Mouse (Mus musculus) midbrain, embryonic 11.5 days (tissue): ENCODE results near the gene Olfr782. TPM values are rescaled to one million over a fixed set of nuclear protein-coding genes. Genes with fewer than 3 reads are reported as not detected.
"Not testable (repeated sequence)": the region's sequence is repeated elsewhere in the genome, so short reads cannot be mapped to it uniquely, and the experiment has no call there.

Experiments used
- ATAC-seq: fragments of 200-750 bp; cut with Nextera tagmentation; 2 replicates; pipeline ENCODE4 v1.8.0; 2017; ENCODE audit warnings: moderate TSS enrichment, moderate library complexity; ENCODE audit not compliant: low FRiP score
- DNase-seq: peaks from one replicate; pipeline ENCODE4 v3.0.0; 2015; ENCODE audit warnings: low spot score; ENCODE audit errors: missing footprints
- H3K27ac ChIP-seq: fragments of 300-500 bp; sonication (generic); 2 replicates; pipeline ENCODE4 v1.5.1; 2014; ENCODE audit warnings: low read depth, low read length
- H3K27me3 ChIP-seq: fragments of 300-500 bp; sonication (generic); 2 replicates; pipeline ENCODE4 v1.6.1; 2014; ENCODE audit warnings: mild to moderate bottlenecking, low read length, moderate library complexity, mixed read lengths; ENCODE audit not compliant: control insufficient read depth, insufficient read depth
- H3K36me3 ChIP-seq: fragments of 300-500 bp; sonication (generic); 2 replicates; pipeline ENCODE4 v1.6.1; 2014; ENCODE audit warnings: mild to moderate bottlenecking, low read length, moderate library complexity, mixed read lengths; ENCODE audit not compliant: control insufficient read depth, insufficient read depth
- H3K4me1 ChIP-seq: fragments of 300-500 bp; sonication (generic); 2 replicates; pipeline ENCODE4 v1.6.1; 2014; ENCODE audit warnings: low read length; ENCODE audit not compliant: control insufficient read depth, insufficient read depth
- H3K4me2 ChIP-seq: fragments of 300-500 bp; sonication (generic); 2 replicates; pipeline ENCODE4 v1.6.1; 2014; ENCODE audit warnings: mild to moderate bottlenecking, moderate library complexity
- H3K4me3 ChIP-seq: fragments of 300-500 bp; sonication (generic); 2 replicates; pipeline ENCODE4 v1.5.1; 2014; ENCODE audit warnings: low read depth, low read length
- H3K9ac ChIP-seq: fragments of 300-500 bp; sonication (generic); 2 replicates; pipeline ENCODE4 v1.6.1; 2014; ENCODE audit warnings: low read length
- H3K9me3 ChIP-seq: fragments of 300-500 bp; sonication (generic); 2 replicates; pipeline ENCODE4 v1.6.1; 2016; ENCODE audit warnings: low read length; ENCODE audit not compliant: control insufficient read depth
- WGBS: fragments of 180-500 bp; shearing (Covaris S2); extraction: QIAGEN DNeasy Blood & Tissue Kit; methylation state at CpG from one replicate; pipeline ENCODE4 v1.1.7; 2014; 5-methylcytosine and 5-hydroxymethylcytosine counted together
- polyA plus RNA-seq: library from polyadenylated mRNA; unstranded; fragments of >200 nt; fragmentation: Nextera tagmentation; extraction: Ambion mirVana; gene quantifications from 2 replicates; pipeline ENCODE4 v1.2.1, GENCODE M21; 2014

The Olfr782 gene
- polyA plus RNA-seq = not detected in 2 replicates

DNA sequence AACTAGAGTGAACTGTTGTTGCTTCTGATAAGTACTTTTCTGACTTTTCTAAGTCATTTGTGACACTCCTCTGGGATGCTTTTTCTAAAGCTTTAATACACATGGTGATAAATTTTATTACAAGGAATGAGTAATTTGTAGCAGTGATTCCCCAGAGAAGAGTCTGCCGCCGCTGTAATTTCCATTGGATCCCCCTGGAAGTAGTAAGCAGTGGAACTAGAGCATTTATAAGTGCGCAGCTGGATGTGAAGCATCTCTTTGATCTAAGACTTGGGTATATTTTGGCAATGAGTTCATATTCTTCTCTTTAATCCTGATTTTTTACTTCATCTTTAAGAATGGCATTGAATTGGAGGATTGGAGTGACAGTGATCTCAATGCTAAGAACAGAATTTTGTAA, at the start of gene Olfr782:
Gene Olfr782, plus strand, starts transcription at position 301 of the 400 bp plus-strand sequence.
- ATAC-seq = no peak

DNA sequence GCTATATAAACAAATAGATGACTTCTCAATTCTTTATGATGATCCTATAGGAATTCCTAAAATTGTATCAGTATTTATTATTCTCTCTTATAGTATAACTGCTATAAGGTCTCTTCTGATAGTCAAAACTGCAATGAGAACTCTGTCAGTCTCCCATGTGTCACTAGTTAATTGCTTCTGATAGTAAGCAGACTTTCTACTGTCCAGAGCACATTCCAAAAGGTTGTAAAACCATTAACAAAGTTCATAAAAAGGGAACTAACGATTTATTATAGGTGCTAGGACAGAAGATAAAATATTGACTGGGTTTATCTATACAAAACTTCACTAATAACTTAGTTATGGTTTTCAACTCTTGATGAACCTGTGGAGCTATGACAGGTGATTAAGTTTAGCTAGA, 35.7 kb upstream of the Olfr782 start:
- not testable (repeated sequence) for ATAC-seq, H3K4me1 ChIP-seq
- WGBS = 64% methylated on average over 1 of the region's 1 CpGs

More for the DNA sequence above, at the start of gene Olfr782:
- Histone ChIP-seq H3K36me3 (no peaks in the 10 kb centered on the region), H3K27me3 (no peaks in the 10 kb centered on the region), H3K4me1 (no peaks in the 10 kb centered on the region), H3K4me2 (no peak within 1 kb of the TSS), H3K27ac (no peak within 1 kb of the TSS), H3K9me3 (no peaks in the 10 kb centered on the region), H3K4me3 (no peak within 1 kb of the TSS), H3K9ac (no peak within 1 kb of the TSS)
- no peak for DNase-seq
- WGBS = 93% methylated on average over 3 of the region's 3 CpGs

DNA sequence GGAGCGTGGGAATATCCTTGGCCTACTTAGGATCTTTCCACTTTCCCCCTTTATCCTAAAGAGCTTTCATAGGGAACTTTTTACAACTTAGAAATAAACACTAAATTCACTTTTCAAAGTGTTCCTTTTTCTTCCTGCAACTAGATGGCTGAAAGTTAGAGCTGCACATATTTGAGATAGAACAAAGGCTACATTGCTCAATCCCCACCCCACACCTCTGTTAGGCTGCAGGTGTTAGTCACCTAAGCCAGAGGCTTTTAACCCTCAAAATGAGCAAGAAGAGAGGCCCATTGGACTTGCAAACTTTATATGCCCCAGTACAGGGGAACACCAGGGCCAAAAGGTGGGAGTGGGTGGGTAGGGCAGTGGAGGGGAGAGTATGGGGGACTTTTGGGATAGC, 35.1 kb upstream of the Olfr782 start:
- H3K4me3 ChIP-seq, H3K9me3 ChIP-seq, H3K4me2 ChIP-seq, H3K9ac ChIP-seq, ATAC-seq, H3K36me3 ChIP-seq, H3K27me3 ChIP-seq, H3K4me1 ChIP-seq, H3K27ac ChIP-seq, DNase-seq: not testable (repeated sequence)
- WGBS = no CpG with 5 or more reads among the region's 1 CpGs

More for the DNA sequence above, 35.7 kb upstream of the Olfr782 start:
- H3K27me3 ChIP-seq, H3K4me2 ChIP-seq, H3K27ac ChIP-seq, H3K36me3 ChIP-seq, H3K9ac ChIP-seq, H3K4me3 ChIP-seq, H3K9me3 ChIP-seq, DNase-seq: not testable (repeated sequence)

DNA sequence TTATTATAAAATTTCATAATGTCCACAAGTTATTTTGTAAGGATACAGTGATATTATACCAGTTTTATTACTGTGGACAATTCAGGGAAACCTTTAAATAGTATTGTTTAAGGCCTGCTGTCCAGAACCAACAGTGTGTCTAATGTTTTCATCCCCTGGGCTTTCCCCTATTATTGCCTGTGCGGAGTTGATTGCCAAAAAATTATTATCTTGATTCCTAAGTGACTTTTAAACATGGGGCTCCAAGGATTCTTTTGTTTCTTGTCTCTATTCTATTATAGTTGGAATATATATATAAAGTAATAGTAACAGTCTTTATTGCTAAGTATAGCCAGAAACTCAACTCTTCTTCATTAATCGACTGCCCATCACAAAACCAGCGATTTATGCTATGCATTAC, 30.8 kb upstream of the Olfr782 start, which contains the start of gene Olfr780:
Gene Olfr780, plus strand, starts transcription at position 301 of the 400 bp plus-strand sequence.
- no peaks in the 10 kb centered on the region for H3K9me3 ChIP-seq
- no peaks in the 10 kb centered on the region for H3K4me1 ChIP-seq
- WGBS = 81% methylated on average over 3 of the region's 3 CpGs

DNA sequence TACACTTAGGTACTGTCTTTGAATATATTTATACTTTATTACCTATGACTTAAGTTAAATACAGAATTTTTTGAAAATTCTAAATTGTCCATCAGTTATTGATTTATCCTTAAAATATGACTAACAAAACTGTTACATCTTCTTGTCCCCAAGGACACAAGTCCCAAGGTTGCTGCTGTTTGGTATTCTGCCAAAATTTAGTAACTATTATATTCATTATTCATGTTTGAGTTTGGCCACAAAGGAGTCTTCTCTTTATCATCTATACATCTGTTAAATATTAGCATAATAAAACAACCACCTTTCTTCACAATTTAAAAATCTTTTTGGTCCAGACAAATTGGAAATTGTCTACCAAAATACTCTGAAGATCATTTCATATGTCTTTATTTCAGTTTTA, 20.1 kb upstream of the Olfr782 start, which contains the start of gene Olfr781:
Gene Olfr781, plus strand, starts transcription at position 301 of the 400 bp plus-strand sequence.
- Histone ChIP-seq H3K9ac (no peak within 1 kb of the TSS), H3K4me3 (no peak within 1 kb of the TSS)

More for the DNA sequence above, 30.8 kb upstream of the Olfr782 start, which contains the start of gene Olfr780:
- H3K4me3 ChIP-seq = no peak within 1 kb of the TSS
- no peak for DNase-seq
- no peak within 1 kb of the TSS for H3K4me2 ChIP-seq
- H3K36me3 ChIP-seq = no peaks in the 10 kb centered on the region
- no peak within 1 kb of the TSS for H3K27ac ChIP-seq
- H3K27me3 ChIP-seq = no peaks in the 10 kb centered on the region
- ATAC-seq = no peak
- no peak within 1 kb of the TSS for H3K9ac ChIP-seq

DNA sequence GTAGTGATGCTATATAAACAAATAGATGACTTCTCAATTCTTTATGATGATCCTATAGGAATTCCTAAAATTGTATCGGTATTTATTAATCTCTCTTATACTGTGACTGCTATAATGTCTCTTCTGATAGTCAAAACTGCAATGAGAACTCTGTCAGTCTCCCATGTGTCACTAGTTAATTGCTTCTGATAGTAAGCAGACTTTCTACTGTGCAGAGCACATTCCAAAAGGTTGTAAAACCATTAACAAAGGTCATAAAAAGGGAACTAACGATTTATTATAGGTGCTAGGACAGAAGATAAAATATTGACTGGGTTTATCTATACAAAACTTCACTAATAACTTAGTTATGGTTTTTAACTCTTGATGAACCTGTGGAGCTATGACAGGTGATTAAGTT, 3.8 kb downstream of the Olfr782 start:
- 82% methylated on average over 2 of the region's 2 CpGs for whole genome bisulfite sequencing
- not testable (repeated sequence) for H3K4me2 ChIP-seq, H3K27me3 ChIP-seq, ATAC-seq, H3K36me3 ChIP-seq, H3K9me3 ChIP-seq, H3K27ac ChIP-seq, H3K4me1 ChIP-seq, H3K4me3 ChIP-seq, H3K9ac ChIP-seq, DNase-seq

More for the DNA sequence above, 20.1 kb upstream of the Olfr782 start, which contains the start of gene Olfr781:
- Histone ChIP-seq H3K36me3 (no peaks in the 10 kb centered on the region), H3K4me1 (no peaks in the 10 kb centered on the region), H3K27ac (no peak within 1 kb of the TSS), H3K27me3 (no peaks in the 10 kb centered on the region), H3K9me3 (no peaks in the 10 kb centered on the region), H3K4me2 (no peak within 1 kb of the TSS)
- DNase-seq (no peak), ATAC-seq (no peak)

DNA sequence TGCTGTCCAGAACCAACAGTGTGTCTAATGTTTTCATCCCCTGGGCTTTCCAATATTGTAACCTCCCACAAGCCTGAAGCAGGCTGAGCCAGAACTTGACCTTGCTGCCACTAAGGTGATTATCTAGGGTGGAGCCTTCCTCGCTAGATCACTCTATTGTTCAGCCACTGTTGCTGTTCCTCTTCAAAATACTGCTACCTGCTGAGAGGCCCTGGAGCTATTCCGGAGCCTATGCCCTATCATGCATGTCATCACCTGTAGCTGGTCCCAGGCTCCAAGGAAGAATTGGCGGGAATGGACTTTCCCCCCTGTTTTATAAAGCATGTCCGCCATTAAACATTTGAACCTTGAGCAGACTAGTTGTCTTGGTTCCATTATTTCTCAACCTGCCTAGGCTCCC, 7.8 kb downstream of the Olfr782 start:
- WGBS = 87% methylated on average over 4 of the region's 4 CpGs
- not testable (repeated sequence) for ATAC-seq

DNA sequence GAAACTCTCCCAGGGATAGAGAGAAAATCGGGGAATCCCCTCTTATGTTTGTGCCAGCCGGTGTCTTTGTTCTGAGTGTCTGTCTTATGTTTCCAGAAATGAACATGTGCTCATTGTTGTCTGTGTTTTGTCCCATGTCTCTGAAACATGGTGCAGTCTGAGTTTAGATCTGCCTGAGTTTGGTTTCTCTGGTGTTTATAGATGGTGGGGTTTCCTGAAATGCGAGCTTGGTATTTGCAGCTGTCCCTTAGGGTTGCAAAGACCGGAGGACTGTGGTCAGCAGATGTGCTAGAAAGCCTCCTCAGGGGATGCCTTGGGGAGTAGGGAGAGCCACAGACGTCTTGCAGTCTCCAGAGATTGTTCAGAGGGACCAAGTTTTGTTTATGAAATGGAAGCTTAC, 8.7 kb downstream of the Olfr782 start:
- Histone ChIP-seq H3K9ac (no peak overlapping the region), H3K9me3 (no peaks in the 10 kb centered on the region), H3K36me3 (no peaks in the 10 kb centered on the region), H3K4me1 (no peaks in the 10 kb centered on the region), H3K4me3 (no peak overlapping the region), H3K4me2 (no peak overlapping the region), H3K27ac (no peak overlapping the region), H3K27me3 (no peaks in the 10 kb centered on the region)
- ATAC-seq (no peak), DNase-seq (no peak)
- 76% methylated on average over 5 of the region's 5 CpGs for WGBS

More for the DNA sequence above, 7.8 kb downstream of the Olfr782 start:
- not testable (repeated sequence) for H3K4me1 ChIP-seq, DNase-seq, H3K36me3 ChIP-seq, H3K9ac ChIP-seq, H3K4me3 ChIP-seq, H3K9me3 ChIP-seq, H3K27ac ChIP-seq, H3K27me3 ChIP-seq, H3K4me2 ChIP-seq

DNA sequence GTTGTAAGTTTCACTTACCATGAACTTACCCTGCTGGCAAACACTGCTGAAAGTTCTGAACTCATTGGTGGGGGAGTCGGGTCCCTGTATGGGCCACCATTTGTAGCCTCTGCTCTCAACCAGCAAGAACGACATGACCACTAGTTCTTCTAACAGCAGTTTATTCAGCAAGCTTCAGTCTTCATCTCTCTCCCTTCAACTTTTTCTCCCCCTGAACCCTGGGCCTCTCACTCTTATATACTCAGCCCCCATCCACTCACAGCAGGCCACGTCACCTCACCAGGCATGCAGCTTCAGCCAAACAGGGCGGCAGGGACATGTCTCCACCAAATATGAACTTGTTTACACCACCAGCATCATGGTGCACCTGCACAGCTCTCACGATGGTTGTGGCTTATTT, 25.4 kb downstream of the Olfr782 start:
- H3K4me2 ChIP-seq, H3K27ac ChIP-seq, H3K36me3 ChIP-seq, DNase-seq, ATAC-seq, H3K9ac ChIP-seq, H3K27me3 ChIP-seq, H3K9me3 ChIP-seq, H3K4me1 ChIP-seq, H3K4me3 ChIP-seq: not testable (repeated sequence)
- WGBS = 90% methylated on average over 5 of the region's 5 CpGs
